Mouse (Mus musculus) hindbrain, embryonic 10.5 days (tissue): ENCODE measurements at regions not wholly inside any gene's neighbourhood (a gene's known extent, or its start where the extent isn't known, plus 50 kb on each side); places are given as distances from the start of the nearest gene placed in this dataset.

ENCODE experiments used
- DNase-seq: peaks from one replicate; pipeline ENCODE4 v3.0.0-alpha.2; 2017; ENCODE audit warnings: low spot score
- H3K27ac ChIP-seq: fragments of 300-500 bp; sonication (generic); 2 replicates; pipeline ENCODE4 v1.5.1; 2016; ENCODE audit warnings: mild to moderate bottlenecking, moderate library complexity
- H3K27me3 ChIP-seq: fragments of 300-500 bp; sonication (generic); 2 replicates; pipeline ENCODE4 v1.6.1; 2016; ENCODE audit warnings: mild to moderate bottlenecking; ENCODE audit not compliant: poor library complexity, insufficient read depth, severe bottlenecking
- H3K36me3 ChIP-seq: fragments of 300-500 bp; sonication (generic); 2 replicates; pipeline ENCODE4 v1.6.1; 2016; ENCODE audit warnings: mild to moderate bottlenecking, moderate library complexity
- H3K4me1 ChIP-seq: fragments of 300-500 bp; sonication (generic); replicated peaks from 2 replicates; pipeline ENCODE4 v1.6.1; 2016; ENCODE audit warnings: mild to moderate bottlenecking
- H3K4me3 ChIP-seq: fragments of 300-500 bp; sonication (generic); 2 replicates; pipeline ENCODE4 v1.5.1; 2016; ENCODE audit warnings: mild to moderate bottlenecking, moderate library complexity
- H3K9me3 ChIP-seq: fragments of 300-500 bp; sonication (generic); 2 replicates; pipeline ENCODE4 v1.6.1; 2016; ENCODE audit warnings: mild to moderate bottlenecking, moderate library complexity
- WGBS: fragments of 180-500 bp; shearing (Covaris S2); methylation state at CpG from one replicate; pipeline ENCODE4 v1.1.7; 2016; 5-methylcytosine and 5-hydroxymethylcytosine counted together

DNA sequence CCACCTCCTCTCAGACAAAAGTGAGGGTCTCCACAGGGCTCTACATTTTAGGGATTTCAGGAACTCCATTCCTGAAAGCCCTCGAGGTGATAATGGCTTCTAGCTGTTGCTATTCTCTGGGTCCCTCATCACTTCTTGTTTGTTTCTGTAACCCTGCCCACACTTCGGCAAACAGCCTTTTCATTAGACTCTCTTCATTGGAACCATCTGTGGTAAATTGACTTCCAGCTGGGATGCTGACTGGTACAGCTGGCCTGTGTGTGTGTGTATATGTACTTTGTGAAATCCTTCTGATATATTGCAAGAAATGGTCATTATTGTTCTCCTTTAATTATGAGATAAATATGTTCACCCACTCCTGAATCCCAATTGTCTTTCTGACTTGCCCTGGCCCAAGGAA, 50.3 kb downstream of the Gm10192 start:
- no peaks in the 10 kb centered on the region for H3K9me3 ChIP-seq
- no peak for DNase-seq
- H3K27ac ChIP-seq: no peak overlapping the region
- H3K4me1 ChIP-seq: no peaks in the 10 kb centered on the region
- 43% methylated on average over 2 of the region's 2 CpGs for WGBS
- H3K36me3 ChIP-seq: no peaks in the 10 kb centered on the region
- H3K4me3 ChIP-seq: no peak overlapping the region
- H3K27me3 ChIP-seq: no peaks in the 10 kb centered on the region

DNA sequence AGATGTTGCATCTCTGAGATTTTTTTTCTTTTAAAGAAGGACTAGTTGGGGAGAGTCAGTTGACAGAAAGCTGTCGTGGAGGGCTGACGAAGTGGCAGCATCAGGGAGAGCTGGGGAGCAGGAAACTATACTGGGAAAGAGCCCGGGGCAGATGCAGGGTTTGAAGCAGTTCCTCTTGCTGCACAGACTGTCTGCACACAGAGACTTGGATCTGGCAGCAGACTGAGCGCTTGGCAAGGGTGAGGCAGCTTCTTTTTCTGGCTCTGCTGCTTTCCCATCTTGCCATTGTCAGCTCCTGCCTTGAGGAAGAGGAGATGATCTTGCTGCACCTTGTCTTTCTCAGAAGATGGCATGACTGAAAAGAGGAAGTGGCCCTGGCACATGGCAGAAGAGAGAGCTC, 55.2 kb downstream of the Gm10192 start:
- Histone ChIP-seq H3K4me1 (no peaks in the 10 kb centered on the region), H3K27ac (no peak overlapping the region), H3K4me3 (no peak overlapping the region), H3K9me3 (no peaks in the 10 kb centered on the region), H3K27me3 (no peaks in the 10 kb centered on the region), H3K36me3 (no peaks in the 10 kb centered on the region)
- 70% methylated on average over 4 of the region's 4 CpGs for whole genome bisulfite sequencing
- no peak for DNase-seq

DNA sequence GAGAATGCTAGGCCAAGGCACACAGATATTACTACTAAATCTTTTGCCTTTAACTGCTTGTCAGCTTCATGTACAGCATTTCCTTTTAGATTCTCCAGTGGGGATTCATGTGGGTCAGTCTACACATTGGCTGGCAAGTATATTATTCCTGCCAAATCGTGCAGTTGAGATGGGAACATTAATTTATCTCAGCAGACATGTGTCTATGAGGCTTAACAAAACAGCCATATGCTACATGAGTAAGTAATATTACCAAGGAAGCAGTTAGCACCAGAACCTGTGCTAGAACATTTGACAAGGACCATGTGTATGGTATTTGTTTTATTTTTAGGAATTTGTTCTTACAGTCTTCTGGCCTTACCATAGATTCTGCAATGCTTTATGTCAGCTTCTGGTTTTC, 59.1 kb downstream of the Gm10192 start:
- H3K9me3 ChIP-seq: no peaks in the 10 kb centered on the region
- WGBS: 82% methylated on average over 1 of the region's 1 CpGs
- no peak for DNase-seq

DNA sequence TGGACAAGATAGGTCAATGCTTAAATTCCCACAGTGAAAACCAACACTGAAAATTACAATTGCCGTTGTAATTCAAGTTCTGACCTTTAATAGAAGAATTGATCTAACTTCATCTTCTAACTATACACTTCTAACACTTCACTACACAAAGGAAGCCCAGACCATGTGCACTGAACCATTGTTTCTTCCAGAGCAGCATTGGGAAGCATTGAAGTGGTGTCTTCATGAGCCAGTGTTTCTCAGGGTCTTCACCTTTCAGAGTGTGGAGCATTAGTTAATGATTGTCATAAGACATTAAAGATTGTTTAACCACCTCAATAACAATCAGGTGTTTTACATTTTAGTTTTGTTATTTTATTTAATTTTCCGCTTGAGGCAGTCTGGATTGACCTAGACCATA, 61.0 kb downstream of the Gm10192 start:
- H3K27me3 ChIP-seq: no peaks in the 10 kb centered on the region
- no peaks in the 10 kb centered on the region for H3K4me1 ChIP-seq
- H3K9me3 ChIP-seq: no peaks in the 10 kb centered on the region
- WGBS: 85% methylated on average over 2 of the region's 2 CpGs
- H3K27ac ChIP-seq: no peak overlapping the region
- no peak overlapping the region for H3K4me3 ChIP-seq
- no peaks in the 10 kb centered on the region for H3K36me3 ChIP-seq
- DNase-seq: no peak

More for the DNA sequence above, 59.1 kb downstream of the Gm10192 start:
- Histone ChIP-seq H3K4me1 (no peaks in the 10 kb centered on the region), H3K36me3 (no peaks in the 10 kb centered on the region), H3K4me3 (no peak overlapping the region), H3K27ac (no peak overlapping the region), H3K27me3 (no peaks in the 10 kb centered on the region)

GRCm38 (mm10) chr4:97119459-97119858, 63.5 kb downstream of the Gm10192 start:
- no peak for DNase-seq
- H3K4me3 ChIP-seq: no peak overlapping the region
- no peaks in the 10 kb centered on the region for H3K27me3 ChIP-seq
- no peak overlapping the region for H3K27ac ChIP-seq
- H3K4me1 ChIP-seq: no peaks in the 10 kb centered on the region
- no peaks in the 10 kb centered on the region for H3K9me3 ChIP-seq
- no peaks in the 10 kb centered on the region for H3K36me3 ChIP-seq
- WGBS: 89% methylated on average over 2 of the region's 2 CpGs

DNA sequence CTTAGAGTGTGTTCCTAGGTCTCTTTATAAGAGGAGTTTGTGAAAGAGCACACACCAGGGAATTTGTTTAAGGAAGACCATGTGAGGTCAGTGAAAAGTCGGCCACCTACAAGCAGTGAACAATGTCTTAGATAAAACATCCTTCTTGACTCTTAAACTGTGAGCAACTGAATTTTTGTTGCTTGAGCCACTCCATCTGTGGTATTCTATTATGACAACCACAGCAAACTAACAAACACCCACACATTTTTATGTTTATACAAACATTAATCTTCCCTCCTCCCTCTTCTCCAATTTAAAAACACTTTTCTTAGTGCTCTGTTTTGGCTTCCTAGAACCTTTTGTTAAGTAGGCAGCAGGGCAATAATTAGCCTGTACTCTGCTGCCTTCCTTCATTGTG, 66.0 kb downstream of the Gm10192 start:
- WGBS: 58% methylated on average over 1 of the region's 1 CpGs
- Histone ChIP-seq H3K27me3 (no peaks in the 10 kb centered on the region), H3K4me1 (no peaks in the 10 kb centered on the region), H3K9me3 (no peaks in the 10 kb centered on the region), H3K4me3 (no peak overlapping the region), H3K36me3 (no peaks in the 10 kb centered on the region), H3K27ac (no peak overlapping the region)
- DNase-seq: no peak

GRCm38 (mm10) chr4:97102752-97103052, 80.3 kb downstream of the Gm10192 start:
- no peaks in the 10 kb centered on the region for H3K4me1 ChIP-seq
- H3K9me3 ChIP-seq: no peaks in the 10 kb centered on the region
- H3K4me3 ChIP-seq: no peak overlapping the region
- no peak for DNase-seq
- H3K36me3 ChIP-seq: no peaks in the 10 kb centered on the region
- no peak overlapping the region for H3K27ac ChIP-seq
- 73% methylated on average over 1 of the region's 1 CpGs for WGBS
- H3K27me3 ChIP-seq: no peaks in the 10 kb centered on the region

DNA sequence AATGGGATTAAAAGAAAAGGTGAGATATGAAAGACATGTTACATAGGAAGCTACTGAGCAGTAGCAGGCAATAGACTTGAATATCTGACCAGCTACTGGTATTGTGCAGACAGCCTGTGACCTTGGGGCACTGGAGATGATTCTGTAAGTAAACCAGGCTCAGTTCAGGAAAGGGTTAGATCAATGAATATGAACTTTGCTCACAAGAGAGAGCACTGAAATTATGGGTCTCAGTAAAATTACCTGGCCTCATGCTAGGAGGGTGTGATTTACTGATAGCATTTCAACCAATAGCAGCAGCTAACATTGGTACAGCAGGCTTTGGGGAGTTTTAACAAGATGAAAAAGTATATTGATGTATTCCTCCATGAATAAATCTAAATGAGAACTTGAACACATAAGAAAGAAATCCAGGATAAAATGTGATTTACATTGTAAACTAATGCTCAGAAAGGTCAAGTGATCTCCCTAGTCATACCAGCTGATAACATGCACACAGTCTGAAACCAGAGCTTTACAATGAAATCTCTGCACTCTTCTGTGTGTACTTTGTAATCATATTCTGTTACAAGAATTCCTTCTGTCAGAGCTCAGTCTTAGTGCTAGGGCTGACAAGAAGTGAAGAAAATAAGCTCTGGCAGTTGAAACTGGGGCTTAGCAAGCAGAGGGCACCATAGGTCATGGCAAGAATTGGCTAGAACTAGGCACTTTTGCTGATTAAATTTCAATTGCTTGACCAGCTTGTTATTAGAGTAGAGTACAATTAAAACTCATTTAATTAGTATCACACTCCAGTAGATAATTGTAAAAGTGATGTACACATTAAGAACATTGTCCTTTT, 80.8 kb downstream of the Gm10192 start:
- no peaks in the 10 kb centered on the region for H3K36me3 ChIP-seq
- no peak overlapping the region for H3K27ac ChIP-seq
- no peaks in the 10 kb centered on the region for H3K27me3 ChIP-seq
- peak; percentile 3 for DNase-seq
- no peaks in the 10 kb centered on the region for H3K4me1 ChIP-seq
- no peak overlapping the region for H3K4me3 ChIP-seq
- no peaks in the 10 kb centered on the region for H3K9me3 ChIP-seq

DNA sequence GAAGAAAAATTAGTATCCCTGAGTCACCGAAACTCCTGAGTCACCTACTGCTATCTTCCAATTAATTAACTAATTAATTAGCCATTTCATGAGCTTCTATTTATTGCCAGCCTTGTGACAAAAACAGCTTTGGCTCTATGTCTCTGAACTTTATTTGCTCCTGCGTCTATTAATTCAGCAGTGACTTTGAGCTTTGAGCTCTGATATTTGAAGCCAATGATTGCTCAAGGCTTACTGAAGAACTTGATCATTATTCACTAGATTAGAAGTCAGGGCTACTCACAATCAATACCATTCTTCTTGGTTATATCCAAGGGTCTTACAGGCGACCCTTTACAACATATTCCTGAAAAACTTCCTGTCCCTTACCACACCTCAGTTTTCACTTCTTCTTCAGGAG, 83.2 kb downstream of the Gm10192 start:
- 92% methylated on average over 3 of the region's 3 CpGs for WGBS

GRCm38 (mm10) chr4:97093576-97093975, 89.4 kb downstream of the Gm10192 start:
- H3K4me1 ChIP-seq: no peaks in the 10 kb centered on the region
- 73% methylated on average over 3 of the region's 3 CpGs for WGBS
- H3K9me3 ChIP-seq: no peaks in the 10 kb centered on the region
- no peaks in the 10 kb centered on the region for H3K36me3 ChIP-seq
- H3K4me3 ChIP-seq: no peak overlapping the region
- no peaks in the 10 kb centered on the region for H3K27me3 ChIP-seq
- H3K27ac ChIP-seq: no peak overlapping the region
- DNase-seq: no peak

More for the DNA sequence above, 83.2 kb downstream of the Gm10192 start:
- no peaks in the 10 kb centered on the region for H3K4me1 ChIP-seq
- no peak overlapping the region for H3K27ac ChIP-seq
- no peaks in the 10 kb centered on the region for H3K27me3 ChIP-seq
- no peaks in the 10 kb centered on the region for H3K36me3 ChIP-seq
- no peak overlapping the region for H3K4me3 ChIP-seq
- no peak for DNase-seq
- no peaks in the 10 kb centered on the region for H3K9me3 ChIP-seq

DNA sequence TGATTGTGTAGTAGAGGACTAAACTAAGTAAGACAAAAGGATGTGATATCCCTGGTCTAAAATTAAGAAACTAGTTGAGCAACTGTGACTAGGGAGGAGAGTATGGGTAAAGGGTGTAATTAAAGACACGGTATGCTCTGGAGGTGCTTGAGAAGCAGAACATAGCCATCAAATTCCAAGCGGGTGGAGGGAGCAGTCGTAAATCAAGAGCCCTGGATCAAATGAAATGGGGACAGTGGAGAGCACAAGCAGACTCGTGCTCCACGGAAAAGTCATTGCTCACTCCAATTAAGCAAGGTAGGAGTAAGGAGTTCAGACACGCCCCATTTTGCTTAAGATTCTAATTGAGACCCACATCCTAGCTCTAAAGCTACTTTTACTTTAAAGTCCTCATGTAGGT, 132.2 kb downstream of the Gm10192 start:
- no peak overlapping the region for H3K27ac ChIP-seq
- H3K4me1 ChIP-seq: no peaks in the 10 kb centered on the region
- WGBS: 85% methylated on average over 6 of the region's 6 CpGs
- H3K9me3 ChIP-seq: no peaks in the 10 kb centered on the region
- H3K27me3 ChIP-seq: no peaks in the 10 kb centered on the region
- no peak overlapping the region for H3K4me3 ChIP-seq
- no peak for DNase-seq
- no peaks in the 10 kb centered on the region for H3K36me3 ChIP-seq

GRCm38 (mm10) chr4:97049045-97049674, 133.8 kb downstream of the Gm10192 start:
- Histone ChIP-seq H3K4me1 (no peaks in the 10 kb centered on the region), H3K9me3 (no peaks in the 10 kb centered on the region), H3K4me3 (no peak overlapping the region), H3K27me3 (no peaks in the 10 kb centered on the region), H3K36me3 (no peaks in the 10 kb centered on the region), H3K27ac (no peak overlapping the region)
- WGBS: 71% methylated on average over 4 of the region's 4 CpGs
- DNase-seq: no peak

DNA sequence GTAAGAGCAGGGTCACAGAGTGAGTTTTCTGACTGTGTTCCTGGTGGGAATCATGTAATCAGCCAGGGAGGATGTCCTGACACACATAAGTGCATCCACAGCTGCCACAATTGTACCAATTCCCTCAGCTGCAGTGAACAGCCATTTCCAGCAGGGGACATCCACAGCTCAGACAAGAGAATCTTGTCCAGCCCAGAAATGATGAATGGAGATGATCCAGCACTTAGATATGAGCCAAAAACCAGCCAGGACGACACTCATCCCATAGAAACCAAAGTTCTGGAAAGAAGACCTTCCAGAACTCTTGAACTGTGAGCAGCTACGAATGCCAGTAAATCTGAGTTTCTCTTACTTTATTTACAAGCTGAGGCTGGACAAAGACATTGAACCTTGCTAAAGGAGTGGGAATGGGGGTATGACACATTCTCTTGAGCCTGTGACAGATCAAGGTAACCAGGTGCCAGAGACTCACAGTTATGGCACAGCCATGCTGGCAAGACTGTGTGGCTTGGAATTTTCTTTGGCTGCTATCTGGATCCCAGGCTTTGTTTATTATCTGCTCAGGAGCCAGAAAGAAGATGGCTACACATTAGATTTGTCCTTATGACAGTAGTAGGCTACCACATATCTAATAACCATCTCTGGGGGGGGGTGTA, 145.1 kb downstream of the Gm10192 start:
- no peak overlapping the region for H3K4me3 ChIP-seq
- H3K27me3 ChIP-seq: no peaks in the 10 kb centered on the region
- WGBS: 55% methylated on average over 2 of the region's 2 CpGs
- H3K27ac ChIP-seq: no peak overlapping the region
- H3K4me1 ChIP-seq: no peaks in the 10 kb centered on the region
- DNase-seq: peak; percentile 47
- H3K36me3 ChIP-seq: no peaks in the 10 kb centered on the region
- no peaks in the 10 kb centered on the region for H3K9me3 ChIP-seq
